Mouse (Mus musculus): ENCODE results near the gene AW549877.

GRCm38 (mm10) chr15:3969743-3970142, 25.8 kb downstream of the AW549877 start:
- TF ChIP-seq CTCF (conservative IDR thresholded peaks at IDR 0.05; ENCODE audit: low read length) (no peak), NANOG (IDR thresholded peaks at IDR 0.05; ENCODE audit: borderline replicate concordance, low read length) (no peak)
